Mouse (Mus musculus): ENCODE results near the gene Cxcl13.

Cxcl13 gene

GRCm38 (mm10) chr5:95983797-95984486 lies 27.2 kb downstream of the Cxcl13 start:
- DNase-seq (ENCODE audit: low spot score in 2 of 2) = no peak

- DNase-seq (ENCODE audit: low spot score in 2 of 2) = no peak
These were observed 34.9 kb downstream of the Cxcl13 start for GRCm38 (mm10) chr5:95991339-95992292.

- no peak for DNase-seq (ENCODE audit: low spot score in 2 of 2)
These were observed 40.5 kb downstream of the Cxcl13 start for GRCm38 (mm10) chr5:95997276-95997675.

DNA sequence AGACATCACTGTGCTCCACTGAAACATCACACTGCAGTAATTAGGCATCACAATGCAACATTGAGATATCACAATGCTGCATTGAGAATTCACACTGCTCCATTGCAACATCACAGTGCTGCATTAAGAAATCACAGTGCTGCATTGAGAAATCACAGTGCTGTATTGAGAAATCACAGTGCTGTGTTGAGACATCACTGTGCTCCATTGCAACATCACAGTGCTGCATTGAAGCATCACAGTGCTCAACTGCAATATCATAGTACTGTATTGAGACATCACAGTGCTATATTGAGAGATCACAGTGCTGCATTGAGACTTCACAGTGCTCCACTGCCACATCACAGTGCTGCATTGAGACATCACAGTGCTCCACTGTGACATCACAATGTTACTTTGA lies 46.6 kb downstream of the Cxcl13 start:
- no peak for DNase-seq (ENCODE audit: low spot score in 2 of 2)

GRCm38 (mm10) chr5:96008274-96008842 lies 51.6 kb downstream of the Cxcl13 start:
- DNase-seq (ENCODE audit: low spot score in 2 of 2) = no peak

GRCm38 (mm10) chr5:96009076-96009475 lies 52.3 kb downstream of the Cxcl13 start:
- no peak for DNase-seq (ENCODE audit: low spot score in 2 of 2)
